Mouse (Mus musculus) stomach, embryonic 16.5 days (tissue): ENCODE data around the gene Cd81. TPM values are rescaled to one million over a fixed set of nuclear protein-coding genes. Genes with fewer than 3 reads are reported as not detected.

Source experiments
- polyA plus RNA-seq: library from polyadenylated mRNA; unstranded; fragments of >200 nt; fragmentation: Nextera tagmentation; extraction: Ambion mirVana; gene quantifications from 2 replicates; pipeline ENCODE4 v1.2.1, GENCODE M21; 2015

Cd81 gene
- polyA plus RNA-seq, 1 experiment from 2014 or later: 638 TPM

Other genes with a start within 250 kb of the Cd81 start
- 3.0 and 4.0 TPM in 2 replicates for gene Th, start 121.6 kb upstream of the Cd81 start, polyA plus RNA-seq
- gene Ascl2, start 83.5 kb upstream of the Cd81 start, polyA plus RNA-seq: 6.2 and 6.7 TPM in 2 replicates
- gene Tspan32, start 47.7 kb upstream of the Cd81 start, polyA plus RNA-seq: 4.1 and 6.0 TPM in 2 replicates
- 75.8 and 84.7 TPM in 2 replicates for gene Tssc4, start 16.5 kb downstream of the Cd81 start, polyA plus RNA-seq
- 18.3 and 18.5 TPM in 2 replicates for gene Trpm5, start 41.9 kb downstream of the Cd81 start, polyA plus RNA-seq
- 10.0 and 10.1 TPM in 2 replicates for gene Kcnq1, start 53.6 kb downstream of the Cd81 start, polyA plus RNA-seq